Mouse (Mus musculus): Measurements from ENCODE around the gene Epb41l4b.

Gene Epb41l4b

DNA sequence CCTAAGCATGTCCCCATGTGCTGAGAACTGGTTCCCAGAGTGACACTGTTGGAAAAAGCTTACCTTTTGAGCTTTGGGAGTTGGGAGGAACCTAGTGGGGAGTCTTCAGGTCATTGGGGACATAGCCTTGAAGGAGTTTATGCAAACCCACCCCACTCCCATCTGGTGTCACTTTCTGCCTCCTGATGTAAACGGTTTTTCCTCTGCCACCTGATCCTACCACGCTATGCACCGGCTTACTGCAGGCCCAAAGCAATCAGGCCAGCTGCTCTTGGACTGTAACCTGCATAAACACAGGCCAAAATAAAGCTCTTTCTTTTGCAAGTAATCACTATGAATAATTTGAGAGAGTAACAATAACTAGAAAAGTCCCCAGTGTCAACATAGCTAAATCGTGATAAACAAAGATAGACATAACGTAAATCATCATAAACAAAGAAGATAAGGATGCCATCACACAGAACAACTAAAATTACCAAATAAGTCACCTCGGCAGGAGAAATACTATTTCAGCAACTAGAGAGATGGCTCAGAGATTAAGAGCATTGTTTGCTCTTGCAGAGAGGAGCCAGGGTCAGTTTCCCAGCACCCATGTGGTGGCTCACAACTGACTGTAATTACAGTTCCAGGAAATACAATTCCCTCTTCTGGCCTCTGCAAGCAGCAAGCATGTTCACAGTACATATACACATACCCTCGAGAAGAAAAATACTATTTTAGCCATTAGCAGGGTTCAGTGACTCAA, 29.6 kb downstream of the Epb41l4b start:
- DNase-seq (ENCODE audit: low spot score in 2 of 2): no peak

DNA sequence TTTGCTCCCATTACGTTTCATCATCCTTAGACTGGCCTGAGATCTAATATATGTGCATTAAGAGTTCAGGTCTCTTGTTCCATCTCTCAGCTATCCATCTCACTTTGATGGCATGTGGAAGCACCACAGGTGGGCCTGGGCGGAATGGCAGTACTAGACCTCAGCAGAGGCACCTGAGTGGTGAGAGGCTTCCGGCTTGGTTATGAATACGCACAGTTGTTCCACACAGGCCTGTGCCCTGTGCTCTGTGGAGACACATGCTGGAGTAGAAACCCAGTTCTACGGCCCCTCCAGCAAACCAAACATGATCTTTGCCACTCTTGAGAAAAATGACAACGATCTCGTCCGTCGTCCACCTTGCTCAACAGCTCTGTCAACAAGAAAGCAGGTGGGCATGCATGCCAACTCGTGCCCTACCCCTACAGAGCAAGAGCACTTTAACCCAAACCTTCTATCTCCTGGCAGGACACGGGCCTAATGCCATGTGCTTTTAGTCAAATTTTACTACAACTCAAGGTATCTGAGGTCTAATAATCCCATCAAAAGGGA, 31.2 kb downstream of the Epb41l4b start:
- no peak for DNase-seq (ENCODE audit: low spot score in 2 of 2)

DNA sequence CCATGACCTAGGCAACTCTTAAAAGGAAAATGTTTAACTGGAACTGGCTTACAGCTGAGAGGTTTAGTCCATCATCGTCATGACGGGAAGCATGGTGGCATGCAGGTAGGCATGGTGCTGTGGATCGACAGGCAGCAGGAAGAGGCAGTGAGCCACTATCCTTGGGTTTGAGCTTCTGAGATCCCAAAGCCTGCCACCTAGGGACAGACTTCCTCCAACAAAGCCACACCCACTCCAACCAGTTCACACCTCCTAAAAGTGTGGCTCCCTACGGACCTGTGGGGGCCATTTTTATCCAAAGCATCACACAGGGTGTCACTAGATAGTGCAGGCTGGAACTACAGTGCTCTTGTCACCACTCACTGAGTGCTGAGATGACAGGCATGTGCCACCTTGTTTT, 31.8 kb downstream of the Epb41l4b start:
- no peak for DNase-seq (ENCODE audit: low spot score in 2 of 2)

DNA sequence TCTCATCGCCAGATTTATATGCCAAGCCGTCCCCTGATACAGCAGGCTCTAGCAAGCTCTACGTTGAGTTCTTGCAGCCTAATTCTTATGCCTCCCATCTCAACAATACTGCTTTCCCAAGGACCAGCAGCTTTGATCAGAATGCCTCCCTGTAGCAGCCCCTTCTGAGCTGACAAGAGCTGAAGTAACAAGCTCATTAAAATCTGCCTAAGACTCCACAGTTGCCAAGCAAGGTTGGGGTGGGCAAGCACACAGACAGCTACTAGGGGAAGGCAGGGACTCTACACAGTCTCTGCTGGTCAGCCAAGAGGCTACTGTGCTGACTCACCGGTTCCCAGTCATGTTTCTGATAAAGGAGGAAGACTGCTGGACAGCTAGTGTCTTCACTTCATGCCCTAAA, 33.7 kb downstream of the Epb41l4b start:
- no peak for DNase-seq (ENCODE audit: low spot score in 2 of 2)

- DNase-seq (ENCODE audit: low spot score in 2 of 2): no peak
Observed at GRCm38 (mm10) chr4:57105339-57105738, 37.9 kb downstream of the Epb41l4b start.

- DNase-seq (ENCODE audit: low spot score in 2 of 2): no peak
Observed at GRCm38 (mm10) chr4:57103830-57104229, 39.4 kb downstream of the Epb41l4b start.

- DNase-seq (ENCODE audit: low spot score in 2 of 2): no peak
Observed at GRCm38 (mm10) chr4:57101095-57101494, 42.1 kb downstream of the Epb41l4b start.

DNA sequence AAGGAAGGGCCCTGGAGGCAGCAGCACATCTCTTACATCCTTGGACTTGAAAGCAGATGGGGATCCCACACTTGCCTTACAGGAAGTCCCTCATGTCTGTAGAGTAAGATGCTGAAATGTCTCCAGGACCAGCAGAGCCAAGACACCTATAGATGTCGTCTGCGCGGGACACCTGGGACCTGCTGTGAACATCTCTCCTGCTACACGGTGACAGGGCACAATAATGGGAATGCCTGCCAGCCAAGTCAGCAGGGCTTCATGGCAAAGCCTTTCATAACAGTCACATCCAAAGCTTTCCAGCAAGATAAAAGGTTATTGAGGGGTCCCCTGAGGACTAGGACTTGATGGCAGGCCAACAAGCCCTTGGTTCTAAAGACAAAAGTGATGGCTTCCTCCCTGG, 45.8 kb downstream of the Epb41l4b start:
- no peak for DNase-seq (ENCODE audit: low spot score in 2 of 2)

GRCm38 (mm10) chr4:57095569-57095968, 47.7 kb downstream of the Epb41l4b start:
- DNase-seq (ENCODE audit: low spot score in 2 of 2): no peak

- DNase-seq (ENCODE audit: low spot score in 2 of 2): no peak
Observed at GRCm38 (mm10) chr4:57091363-57091762, 51.9 kb downstream of the Epb41l4b start.

- DNase-seq (ENCODE audit: low spot score in 2 of 2): no peak
Observed at GRCm38 (mm10) chr4:57088301-57088700, 54.9 kb downstream of the Epb41l4b start.

GRCm38 (mm10) chr4:57085750-57086400, 57.4 kb downstream of the Epb41l4b start:
- no peak for DNase-seq (ENCODE audit: low spot score in 2 of 2)

- DNase-seq (ENCODE audit: low spot score in 2 of 2): no peak
Observed at GRCm38 (mm10) chr4:57083653-57084052, 59.6 kb downstream of the Epb41l4b start.

DNA sequence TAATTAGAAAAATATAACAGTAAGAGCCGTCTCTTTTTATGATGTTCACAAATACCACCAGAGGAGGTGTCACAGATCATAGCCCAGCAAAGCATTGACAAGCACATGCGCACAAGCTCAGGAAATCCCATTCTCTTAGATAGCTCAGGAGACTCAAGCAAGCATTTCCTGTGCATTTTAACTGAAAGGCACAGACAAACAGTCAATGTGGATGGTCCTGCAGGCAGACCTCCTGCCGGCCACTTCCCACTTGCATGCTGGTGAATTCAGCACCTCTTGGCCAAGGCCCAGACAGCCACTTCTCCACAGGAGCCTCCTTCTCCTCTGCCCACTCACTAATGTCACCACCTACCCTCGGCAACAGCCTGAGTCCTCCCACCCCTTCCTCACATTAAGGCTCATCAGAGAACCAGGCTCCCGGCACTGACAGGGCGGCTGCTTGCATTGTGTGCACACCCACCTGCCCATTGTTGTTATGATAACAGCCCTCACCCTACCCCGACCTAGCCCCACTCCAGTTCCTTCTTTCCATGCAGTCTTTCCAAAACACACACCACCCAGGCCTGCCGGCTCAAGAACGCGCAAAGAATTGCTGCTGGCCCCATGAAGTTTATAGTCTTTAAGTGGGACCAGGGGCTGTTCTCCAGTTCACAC, 60.3 kb downstream of the Epb41l4b start:
- no peak for DNase-seq (ENCODE audit: low spot score in 2 of 2)

DNA sequence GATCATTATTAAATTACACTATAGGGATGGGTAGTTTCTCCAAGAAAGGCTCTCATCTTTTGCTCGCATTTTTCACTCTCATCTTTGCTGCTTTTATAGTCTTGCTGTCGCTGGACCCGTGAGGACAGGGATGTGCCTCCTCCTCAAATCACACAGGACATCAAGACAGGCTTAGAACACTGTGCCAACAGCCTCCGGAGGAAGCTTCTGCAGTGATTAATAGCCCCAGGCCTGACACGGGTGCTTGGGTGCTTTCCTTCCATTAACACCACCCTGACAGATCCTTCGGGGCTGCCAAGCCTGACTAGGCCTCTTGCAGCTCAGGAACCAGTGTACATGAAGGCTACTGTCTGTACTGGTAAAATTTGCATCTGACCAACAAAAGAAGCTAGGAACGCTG, 61.8 kb downstream of the Epb41l4b start:
- no peak for DNase-seq (ENCODE audit: low spot score in 2 of 2)

DNA sequence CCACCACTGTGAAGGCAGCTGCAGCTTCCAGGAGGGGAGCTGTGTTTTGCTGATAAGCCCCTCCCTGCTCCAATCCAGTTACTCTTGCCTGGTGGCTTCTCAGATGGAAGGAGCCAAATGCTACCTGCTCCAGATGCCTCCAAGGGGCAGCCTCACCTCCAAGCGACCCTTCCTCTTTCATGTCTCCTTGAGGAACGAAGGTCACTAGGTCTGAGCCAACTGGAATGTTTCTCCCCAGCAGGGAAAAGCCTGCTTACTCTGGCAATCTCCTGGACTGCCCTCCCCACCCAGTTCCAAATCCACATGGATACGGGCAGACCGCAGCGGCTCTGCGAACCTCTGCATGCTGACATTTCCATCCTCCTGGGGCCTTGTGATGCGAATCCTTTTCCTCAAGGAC, 69.4 kb downstream of the Epb41l4b start:
- DNase-seq (ENCODE audit: low spot score in 2 of 2): no peak

- DNase-seq (ENCODE audit: low spot score in 2 of 2): no peak
Observed at GRCm38 (mm10) chr4:57073174-57073573, 70.1 kb downstream of the Epb41l4b start.

GRCm38 (mm10) chr4:57070640-57071039, 72.6 kb downstream of the Epb41l4b start:
- no peak for DNase-seq (ENCODE audit: low spot score in 2 of 2)

- no peak for DNase-seq (ENCODE audit: low spot score in 2 of 2)
Observed at GRCm38 (mm10) chr4:57068397-57068796, 74.8 kb downstream of the Epb41l4b start.

GRCm38 (mm10) chr4:57067801-57068200, 75.4 kb downstream of the Epb41l4b start:
- no peak for DNase-seq (ENCODE audit: low spot score in 2 of 2)

GRCm38 (mm10) chr4:57066936-57067335, 76.3 kb downstream of the Epb41l4b start:
- no peak for DNase-seq (ENCODE audit: low spot score in 2 of 2)

- peak; percentile 80 to 86 for DNase-seq (ENCODE audit: low spot score in 2 of 2)
Observed at GRCm38 (mm10) chr4:57065273-57065672, 78.0 kb downstream of the Epb41l4b start.

DNA sequence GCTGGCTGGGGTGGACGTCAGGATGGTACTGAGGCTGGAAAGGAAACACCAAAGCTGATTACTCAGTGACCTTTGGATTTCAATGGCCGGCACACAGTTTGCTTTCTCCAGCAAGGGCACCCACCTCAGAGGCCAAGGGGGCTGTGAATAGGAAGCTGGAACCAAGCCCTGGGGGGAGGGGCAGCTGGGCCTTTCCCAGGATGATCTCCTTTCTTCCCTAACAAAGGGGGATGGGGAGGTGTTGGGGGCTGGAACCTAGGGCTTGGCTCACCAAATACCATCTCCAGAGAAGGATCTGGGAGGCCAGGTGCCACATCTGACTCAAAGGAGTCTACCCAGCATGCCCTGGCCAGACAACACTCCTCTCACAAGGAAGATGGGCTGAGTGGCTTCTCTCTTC, 78.4 kb downstream of the Epb41l4b start:
- no peak for DNase-seq (ENCODE audit: low spot score in 2 of 2)

Data from frontal cortex, postnatal 36 days (tissue).